Mouse (Mus musculus): ENCODE measurements around the gene Bcl9.
A peak's percentile ranks its signal among the peaks of the same experiment; 100 is the strongest.

Bcl9 gene

GRCm38 (mm10) chr3:97297553-97298432 lies at the start of gene Bcl9:
TSS of gene Bcl9 (minus strand) at chr3:97297917.
- DNase-seq (ENCODE audit: low read depth): peak; percentile 5

GRCm38 (mm10) chr3:97339193-97339576 lies 41.5 kb upstream of the Bcl9 start:
- no peak for DNase-seq (ENCODE audit: low read depth)

GRCm38 (mm10) chr3:97338522-97339192 lies 40.9 kb upstream of the Bcl9 start:
- peak; percentile 42 for DNase-seq (ENCODE audit: low read depth)

- no peak for DNase-seq (ENCODE audit: low read depth)
Observed at GRCm38 (mm10) chr3:97337306-97337705, 39.6 kb upstream of the Bcl9 start.

GRCm38 (mm10) chr3:97336331-97336730 lies 38.6 kb upstream of the Bcl9 start:
- no peak for DNase-seq (ENCODE audit: low read depth)

GRCm38 (mm10) chr3:97334618-97335017 lies 36.9 kb upstream of the Bcl9 start:
- DNase-seq (ENCODE audit: low read depth): no peak

GRCm38 (mm10) chr3:97332172-97332571 lies 34.5 kb upstream of the Bcl9 start:
- DNase-seq (ENCODE audit: low read depth): no peak

- DNase-seq (ENCODE audit: low read depth): no peak
Observed at GRCm38 (mm10) chr3:97327809-97328208, 30.1 kb upstream of the Bcl9 start.

GRCm38 (mm10) chr3:97327356-97327755 lies 29.6 kb upstream of the Bcl9 start:
- DNase-seq (ENCODE audit: low read depth): no peak

- no peak for DNase-seq (ENCODE audit: low read depth)
Observed at GRCm38 (mm10) chr3:97325621-97326345, 28.1 kb upstream of the Bcl9 start.

- DNase-seq (ENCODE audit: low read depth): no peak
Observed at GRCm38 (mm10) chr3:97324046-97324445, 26.3 kb upstream of the Bcl9 start.

GRCm38 (mm10) chr3:97317302-97317701 lies 19.6 kb upstream of the Bcl9 start:
- no peak for DNase-seq (ENCODE audit: low read depth)

- no peak for DNase-seq (ENCODE audit: low read depth)
Observed at GRCm38 (mm10) chr3:97313431-97313830, 15.7 kb upstream of the Bcl9 start.

GRCm38 (mm10) chr3:97311998-97312397 lies 14.3 kb upstream of the Bcl9 start:
- no peak for DNase-seq (ENCODE audit: low read depth)

GRCm38 (mm10) chr3:97309748-97310536 lies 12.2 kb upstream of the Bcl9 start:
- no peak for DNase-seq (ENCODE audit: low read depth)

- no peak for DNase-seq (ENCODE audit: low read depth)
Observed at GRCm38 (mm10) chr3:97308440-97308839, 10.7 kb upstream of the Bcl9 start.

GRCm38 (mm10) chr3:97305907-97306306 lies 8.2 kb upstream of the Bcl9 start:
- DNase-seq (ENCODE audit: low read depth): no peak

- no peak for DNase-seq (ENCODE audit: low read depth)
Observed at GRCm38 (mm10) chr3:97301586-97301985, 3.9 kb upstream of the Bcl9 start.

- DNase-seq (ENCODE audit: low read depth): no peak
Observed at GRCm38 (mm10) chr3:97300370-97300769, 2.7 kb upstream of the Bcl9 start.

GRCm38 (mm10) chr3:97299885-97300284 lies 2.2 kb upstream of the Bcl9 start:
- DNase-seq (ENCODE audit: low read depth): no peak

- DNase-seq (ENCODE audit: low read depth): no peak
Observed at GRCm38 (mm10) chr3:97298856-97299465, 1.2 kb upstream of the Bcl9 start.

Measured in c-Kit-positive CD71-positive TER-119-negative erythroid progenitor cells, embryonic 14.5 days (primary cell).